Mouse (Mus musculus): ENCODE data around the gene A1cf. TPM values are rescaled to one million over a fixed set of nuclear protein-coding genes. Genes with fewer than 3 reads are reported as not detected.

Gene A1cf
- polyA plus RNA-seq, 1 experiment from 2014 or later: not detected

DNA sequence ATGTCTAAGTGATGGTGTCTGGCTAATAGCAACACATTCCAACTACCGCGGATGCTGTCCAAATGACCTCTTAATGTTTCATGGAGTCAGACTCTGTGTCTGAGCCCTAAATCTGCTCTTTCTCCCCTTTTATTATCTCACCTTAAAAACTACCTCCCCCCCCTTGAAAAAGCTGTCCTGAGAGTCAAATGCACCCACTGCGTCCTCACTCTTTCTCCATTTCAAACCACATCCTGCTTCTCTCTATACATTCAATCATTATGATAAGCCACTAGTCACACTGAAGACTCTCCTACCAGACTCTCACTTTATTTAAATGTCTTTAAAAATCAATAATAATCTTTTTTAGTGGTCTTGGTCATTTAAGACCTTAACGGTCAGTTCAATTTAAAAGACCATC is 51.8 kb downstream of the A1cf start:
- Histone ChIP-seq H3K9me3 (ENCODE audit: control insufficient read depth, low read length) (no peaks in the 10 kb centered on the region), H3K4me2 (ENCODE audit: low read length) (no peak overlapping the region), H3K9ac (ENCODE audit: low read depth, low read length) (no peak overlapping the region), H3K4me3 (ENCODE audit: low read length) (no peak overlapping the region), H3K27me3 (replicated peaks; ENCODE audit: control insufficient read depth, insufficient read depth, low read length) (no peaks in the 10 kb centered on the region), H3K27ac (ENCODE audit: low read depth, low read length) (no peak overlapping the region), H3K36me3 (ENCODE audit: control insufficient read depth, insufficient read depth, low read length) (no peaks in the 10 kb centered on the region), H3K4me1 (ENCODE audit: control insufficient read depth, insufficient read depth, low read depth, low read length) (no peaks in the 10 kb centered on the region)
- WGBS: 95% methylated on average over 4 of the region's 4 CpGs
- ATAC-seq: no peak

DNA sequence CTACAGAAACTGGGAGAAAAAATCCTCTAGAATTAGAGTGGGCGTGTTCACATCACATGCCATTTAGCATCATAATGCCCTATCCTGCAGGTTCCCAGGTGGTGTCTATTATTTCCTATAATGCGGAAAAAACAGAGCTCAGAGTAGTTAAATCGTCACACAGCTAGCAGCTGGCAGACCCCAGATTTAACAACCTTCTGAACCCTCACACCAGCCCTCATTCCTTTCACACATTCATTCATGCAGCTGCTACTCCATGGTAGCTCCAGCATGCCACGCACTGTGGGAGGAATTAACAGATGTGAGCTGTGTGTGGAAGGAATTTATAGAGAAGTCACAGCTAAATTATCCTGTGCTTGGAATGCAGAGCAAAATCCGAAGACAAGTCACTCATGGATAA is 53.3 kb downstream of the A1cf start:
- Histone ChIP-seq H3K9me3 (ENCODE audit: control insufficient read depth, low read length) (no peaks in the 10 kb centered on the region), H3K4me1 (ENCODE audit: control insufficient read depth, insufficient read depth, low read depth, low read length) (no peaks in the 10 kb centered on the region), H3K4me3 (ENCODE audit: low read length) (no peak overlapping the region), H3K36me3 (ENCODE audit: control insufficient read depth, insufficient read depth, low read length) (no peaks in the 10 kb centered on the region), H3K4me2 (ENCODE audit: low read length) (no peak overlapping the region), H3K27ac (ENCODE audit: low read depth, low read length) (no peak overlapping the region), H3K9ac (ENCODE audit: low read depth, low read length) (no peak overlapping the region), H3K27me3 (replicated peaks; ENCODE audit: control insufficient read depth, insufficient read depth, low read length) (no peaks in the 10 kb centered on the region)
- no peak for ATAC-seq
- 23% methylated on average over 5 of the region's 5 CpGs for WGBS

DNA sequence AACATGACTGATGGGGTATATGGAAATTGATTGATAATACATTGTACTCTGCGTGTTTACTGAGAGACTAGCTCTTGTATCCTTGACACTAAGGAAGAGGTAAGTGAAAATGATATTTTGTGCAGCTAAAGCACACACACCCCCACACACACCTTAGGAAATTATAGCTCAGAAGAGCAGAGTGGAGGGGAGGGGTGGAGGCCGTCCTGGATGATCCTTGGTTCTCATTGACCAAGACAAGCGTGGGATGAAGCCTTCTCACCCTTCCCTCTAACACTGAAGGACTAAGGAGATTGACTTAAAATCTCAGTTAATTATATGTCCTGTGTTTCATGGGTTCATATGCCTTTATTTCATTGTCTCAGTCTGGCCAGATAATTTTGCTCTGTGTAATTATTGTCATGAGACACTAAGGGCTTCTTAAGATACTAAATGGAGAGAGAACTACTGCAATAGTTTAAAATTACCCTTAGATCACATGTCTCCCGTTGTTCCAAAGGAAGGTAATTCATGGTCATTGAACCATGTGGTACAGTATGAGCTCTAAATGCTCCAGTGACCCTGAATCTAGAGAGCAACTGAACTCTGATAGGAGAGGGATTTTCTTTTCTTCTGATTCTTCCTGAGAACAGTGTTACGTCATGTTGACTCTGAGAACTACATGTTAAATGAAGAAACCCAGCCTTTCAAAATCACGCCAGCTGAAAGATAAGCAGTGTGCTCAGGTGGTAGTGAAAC is 55.2 kb downstream of the A1cf start:
- Histone ChIP-seq H3K36me3 (ENCODE audit: control insufficient read depth, insufficient read depth, low read length) (no peaks in the 10 kb centered on the region), H3K4me2 (ENCODE audit: low read length) (no peak overlapping the region), H3K4me3 (ENCODE audit: low read length) (no peak overlapping the region), H3K4me1 (ENCODE audit: control insufficient read depth, insufficient read depth, low read depth, low read length) (no peaks in the 10 kb centered on the region), H3K27ac (ENCODE audit: low read depth, low read length) (no peak overlapping the region), H3K9ac (ENCODE audit: low read depth, low read length) (no peak overlapping the region), H3K9me3 (ENCODE audit: control insufficient read depth, low read length) (no peaks in the 10 kb centered on the region), H3K27me3 (replicated peaks; ENCODE audit: control insufficient read depth, insufficient read depth, low read length) (no peaks in the 10 kb centered on the region)
- 85% methylated on average over 6 of the region's 6 CpGs for WGBS
- ATAC-seq: no peak

GRCm38 (mm10) chr19:31950793-31951489 is 82.4 kb downstream of the A1cf start:
- H3K36me3 ChIP-seq (ENCODE audit: control insufficient read depth, insufficient read depth, low read length): no peaks in the 10 kb centered on the region
- ATAC-seq: no peak
- no peaks in the 10 kb centered on the region for H3K27me3 ChIP-seq (replicated peaks; ENCODE audit: control insufficient read depth, insufficient read depth, low read length)
- no peak overlapping the region for H3K9ac ChIP-seq (ENCODE audit: low read depth, low read length)
- no peak overlapping the region for H3K4me2 ChIP-seq (ENCODE audit: low read length)
- H3K9me3 ChIP-seq (ENCODE audit: control insufficient read depth, low read length): no peaks in the 10 kb centered on the region
- WGBS: 87% methylated on average over 7 of the region's 7 CpGs
- H3K27ac ChIP-seq (ENCODE audit: low read depth, low read length): no peak overlapping the region
- no peaks in the 10 kb centered on the region for H3K4me1 ChIP-seq (ENCODE audit: control insufficient read depth, insufficient read depth, low read depth, low read length)
- no peak overlapping the region for H3K4me3 ChIP-seq (ENCODE audit: low read length)

GRCm38 (mm10) chr19:31953799-31954198 is 85.2 kb downstream of the A1cf start:
- 91% methylated on average over 2 of the region's 2 CpGs for WGBS
- H3K4me1 ChIP-seq (ENCODE audit: control insufficient read depth, insufficient read depth, low read depth, low read length): no peaks in the 10 kb centered on the region
- H3K4me2 ChIP-seq (ENCODE audit: low read length): no peak overlapping the region
- no peaks in the 10 kb centered on the region for H3K27me3 ChIP-seq (replicated peaks; ENCODE audit: control insufficient read depth, insufficient read depth, low read length)
- no peak overlapping the region for H3K4me3 ChIP-seq (ENCODE audit: low read length)
- no peaks in the 10 kb centered on the region for H3K36me3 ChIP-seq (ENCODE audit: control insufficient read depth, insufficient read depth, low read length)
- H3K9me3 ChIP-seq (ENCODE audit: control insufficient read depth, low read length): no peaks in the 10 kb centered on the region
- no peak overlapping the region for H3K27ac ChIP-seq (ENCODE audit: low read depth, low read length)
- no peak for ATAC-seq
- no peak overlapping the region for H3K9ac ChIP-seq (ENCODE audit: low read depth, low read length)

DNA sequence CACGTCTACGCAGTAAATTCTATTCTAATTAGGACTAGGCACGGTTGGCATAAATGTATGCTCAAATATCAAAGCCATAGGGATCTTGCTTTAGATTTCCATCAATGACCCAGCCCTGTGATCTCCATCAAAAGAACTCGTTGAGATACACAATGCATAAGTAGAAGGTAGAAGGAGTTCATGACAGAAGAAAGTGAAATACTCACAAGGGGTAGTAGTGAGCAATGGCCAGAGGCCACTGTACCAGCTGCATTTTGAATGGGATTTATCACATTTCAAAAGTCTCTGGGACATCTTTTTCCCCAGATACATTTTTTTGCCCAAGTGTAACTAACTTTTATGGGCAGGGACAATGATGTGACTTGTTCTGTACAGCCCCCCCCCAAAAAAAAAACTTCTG is 85.7 kb downstream of the A1cf start:
- no peaks in the 10 kb centered on the region for H3K4me1 ChIP-seq (ENCODE audit: control insufficient read depth, insufficient read depth, low read depth, low read length)
- no peaks in the 10 kb centered on the region for H3K9me3 ChIP-seq (ENCODE audit: control insufficient read depth, low read length)
- no peak overlapping the region for H3K27ac ChIP-seq (ENCODE audit: low read depth, low read length)
- H3K9ac ChIP-seq (ENCODE audit: low read depth, low read length): no peak overlapping the region
- H3K4me2 ChIP-seq (ENCODE audit: low read length): no peak overlapping the region
- no peaks in the 10 kb centered on the region for H3K36me3 ChIP-seq (ENCODE audit: control insufficient read depth, insufficient read depth, low read length)
- no peak for ATAC-seq
- 85% methylated on average over 4 of the region's 4 CpGs for WGBS
- no peak overlapping the region for H3K4me3 ChIP-seq (ENCODE audit: low read length)
- H3K27me3 ChIP-seq (replicated peaks; ENCODE audit: control insufficient read depth, insufficient read depth, low read length): no peaks in the 10 kb centered on the region

DNA sequence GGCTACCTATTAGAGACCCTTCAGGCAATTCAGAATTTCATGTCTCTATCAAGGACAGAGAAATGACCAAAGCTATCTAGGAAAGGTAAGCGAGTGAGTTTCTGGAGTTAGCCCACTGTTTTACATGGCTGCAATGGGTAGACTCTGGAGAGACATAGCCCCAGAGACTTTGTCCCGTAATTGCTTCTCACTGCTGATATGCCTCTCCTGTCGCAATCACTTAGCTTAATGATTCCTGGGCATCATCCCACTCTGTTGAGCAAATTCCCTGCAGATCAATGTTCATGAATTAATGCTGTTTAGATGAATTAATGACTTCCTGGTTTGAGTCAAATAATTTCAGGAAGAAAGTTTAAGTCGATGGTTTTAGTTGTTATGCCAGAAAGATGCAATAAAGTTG is 86.1 kb downstream of the A1cf start:
- 90% methylated on average over 4 of the region's 4 CpGs for WGBS
- Histone ChIP-seq H3K9ac (ENCODE audit: low read depth, low read length) (no peak overlapping the region), H3K36me3 (ENCODE audit: control insufficient read depth, insufficient read depth, low read length) (no peaks in the 10 kb centered on the region), H3K9me3 (ENCODE audit: control insufficient read depth, low read length) (no peaks in the 10 kb centered on the region), H3K4me1 (ENCODE audit: control insufficient read depth, insufficient read depth, low read depth, low read length) (no peaks in the 10 kb centered on the region), H3K4me2 (ENCODE audit: low read length) (no peak overlapping the region), H3K27me3 (replicated peaks; ENCODE audit: control insufficient read depth, insufficient read depth, low read length) (no peaks in the 10 kb centered on the region), H3K4me3 (ENCODE audit: low read length) (no peak overlapping the region), H3K27ac (ENCODE audit: low read depth, low read length) (no peak overlapping the region)
- ATAC-seq: no peak

DNA sequence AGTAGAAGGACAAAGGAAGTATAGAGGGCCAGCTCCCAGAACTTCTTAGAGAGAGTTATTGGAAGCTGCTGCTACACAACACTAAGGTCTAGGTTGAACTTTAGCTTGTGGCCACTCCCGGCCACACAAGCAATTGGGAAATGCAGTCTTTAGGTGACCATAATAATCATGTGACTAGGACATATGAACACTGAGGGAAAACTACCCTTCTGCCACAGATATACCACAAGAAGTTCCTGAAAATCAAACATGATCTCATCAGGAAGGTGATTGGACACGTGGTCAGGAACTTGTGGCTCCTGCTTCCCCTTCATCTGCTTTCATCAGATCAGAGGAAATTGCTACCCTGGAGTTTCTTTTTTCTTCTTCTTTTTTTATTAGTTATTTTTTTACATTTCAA is 87.8 kb downstream of the A1cf start:
- H3K27me3 ChIP-seq (replicated peaks; ENCODE audit: control insufficient read depth, insufficient read depth, low read length): no peaks in the 10 kb centered on the region
- no peaks in the 10 kb centered on the region for H3K4me1 ChIP-seq (ENCODE audit: control insufficient read depth, insufficient read depth, low read depth, low read length)
- no peak overlapping the region for H3K27ac ChIP-seq (ENCODE audit: low read depth, low read length)
- H3K4me2 ChIP-seq (ENCODE audit: low read length): no peak overlapping the region
- H3K9me3 ChIP-seq (ENCODE audit: control insufficient read depth, low read length): no peaks in the 10 kb centered on the region
- H3K9ac ChIP-seq (ENCODE audit: low read depth, low read length): no peak overlapping the region
- no peak for ATAC-seq
- 76% methylated on average over 2 of the region's 2 CpGs for WGBS
- no peak overlapping the region for H3K4me3 ChIP-seq (ENCODE audit: low read length)
- no peaks in the 10 kb centered on the region for H3K36me3 ChIP-seq (ENCODE audit: control insufficient read depth, insufficient read depth, low read length)

DNA sequence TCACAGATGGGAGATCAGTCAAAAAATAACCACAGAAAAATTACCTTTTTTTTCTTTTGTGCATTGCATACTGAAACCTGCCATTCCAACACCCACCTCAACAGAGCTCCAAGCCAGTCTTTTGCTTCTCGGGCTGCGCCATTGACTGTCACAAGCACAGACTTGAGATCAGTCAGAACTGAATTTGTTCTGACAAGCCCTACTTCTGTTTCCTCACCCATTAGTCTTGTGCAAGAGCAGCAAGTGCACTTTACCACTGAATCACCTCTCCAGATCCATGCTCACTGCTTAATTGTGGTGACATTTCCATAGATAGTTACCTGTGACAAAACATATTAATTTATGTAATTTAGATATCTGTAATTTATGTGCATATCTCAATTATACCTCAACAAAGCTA is 91.9 kb downstream of the A1cf start:
- Histone ChIP-seq H3K4me1 (ENCODE audit: control insufficient read depth, insufficient read depth, low read depth, low read length) (no peaks in the 10 kb centered on the region), H3K27me3 (replicated peaks; ENCODE audit: control insufficient read depth, insufficient read depth, low read length) (no peaks in the 10 kb centered on the region), H3K27ac (ENCODE audit: low read depth, low read length) (no peak overlapping the region), H3K36me3 (ENCODE audit: control insufficient read depth, insufficient read depth, low read length) (no peaks in the 10 kb centered on the region), H3K9me3 (ENCODE audit: control insufficient read depth, low read length) (no peaks in the 10 kb centered on the region), H3K4me2 (ENCODE audit: low read length) (no peak overlapping the region), H3K9ac (ENCODE audit: low read depth, low read length) (no peak overlapping the region), H3K4me3 (ENCODE audit: low read length) (no peak overlapping the region)
- no peak for ATAC-seq
- WGBS: 95% methylated on average over 2 of the region's 2 CpGs
